Mouse (Mus musculus) heart, postnatal 14 days (tissue): ENCODE results near the gene Tex19.2. TPM values are rescaled to one million over a fixed set of nuclear protein-coding genes. Genes with fewer than 3 reads are reported as not detected.
A peak's percentile ranks its signal among the peaks of the same experiment; 100 is the strongest.
"Not testable (repeated sequence)": the region's sequence is repeated elsewhere in the genome, so short reads cannot be mapped to it uniquely, and the experiment has no call there.

Experiments used
- DNase-seq, 2 experiments: peaks; one replicate each; pipeline ENCODE4 v3.0.0; 2021 to 2022
- intact Hi-C: fragments of 180-260 bp; cut with DNase I; formaldehyde crosslinking; loops from one replicate; pipeline ENCODE4 v1.15.1; 2025
- total RNA-seq, 2 experiments: library from RNA; stranded (reverse); gene quantifications; 2 replicates each; pipeline ENCODE4 v1.2.3; 2021

The Tex19.2 gene
- total RNA-seq, 2 experiments from 2014 or later = not detected

- intact Hi-C loops = loop anchor here (5.0 kb wide), 1 partner anchor 50 kb away; the partner anchor contains the start of gene Sectm1b
These were observed 6.2 kb downstream of the Tex19.2 start for GRCm38 (mm10) chr11:121112091-121112775.

GRCm38 (mm10) chr11:121111601-121112000 lies 6.9 kb downstream of the Tex19.2 start:
- intact Hi-C loops = loop anchor here (5.0 kb wide), 1 partner anchor 49 kb away; the partner anchor contains the start of gene Sectm1b
- no peak for DNase-seq

More at GRCm38 (mm10) chr11:121112091-121112775, 6.2 kb downstream of the Tex19.2 start:
- DNase-seq = no peak

- intact Hi-C loops = loop anchor here (5.0 kb wide), 1 partner anchor 49 kb away; the partner anchor contains the start of gene Sectm1b
- no peak for DNase-seq
These were observed 7.4 kb downstream of the Tex19.2 start for GRCm38 (mm10) chr11:121111051-121111450.

- peak; percentile 61 to 74 for DNase-seq
- intact Hi-C loops = loop anchor here (5.0 kb wide), 1 partner anchor 48 kb away; the partner anchor contains the start of gene Sectm1b
These were observed 8.5 kb downstream of the Tex19.2 start for GRCm38 (mm10) chr11:121109986-121110385.

GRCm38 (mm10) chr11:121108061-121108460 lies 10.4 kb downstream of the Tex19.2 start:
- DNase-seq = peak; percentile 19 to 41
- intact Hi-C loops = no loop called here

GRCm38 (mm10) chr11:121107242-121107641 lies 11.2 kb downstream of the Tex19.2 start:
- DNase-seq, intact Hi-C loops: not testable (repeated sequence)

- intact Hi-C loops = no loop called here
- no peak for DNase-seq
These were observed 17.2 kb downstream of the Tex19.2 start for GRCm38 (mm10) chr11:121101124-121101805.

- intact Hi-C loops = no loop called here
- no peak for DNase-seq
These were observed 17.8 kb downstream of the Tex19.2 start for GRCm38 (mm10) chr11:121100692-121101091.

- DNase-seq = no peak
- intact Hi-C loops = no loop called here
These were observed 18.7 kb downstream of the Tex19.2 start for GRCm38 (mm10) chr11:121099762-121100161.

GRCm38 (mm10) chr11:121092606-121093585 lies 25.6 kb downstream of the Tex19.2 start:
- no peak for DNase-seq
- intact Hi-C loops = no loop called here

- no peak for DNase-seq
- intact Hi-C loops = no loop called here
These were observed 27.5 kb downstream of the Tex19.2 start for GRCm38 (mm10) chr11:121090943-121091342.

- DNase-seq = no peak
- intact Hi-C loops = no loop called here
These were observed 28.5 kb downstream of the Tex19.2 start for GRCm38 (mm10) chr11:121089756-121090546.

GRCm38 (mm10) chr11:121088997-121089396 lies 29.5 kb downstream of the Tex19.2 start:
- intact Hi-C loops = no loop called here
- no peak for DNase-seq

- no peak for DNase-seq
- intact Hi-C loops = no loop called here
These were observed 32.2 kb downstream of the Tex19.2 start for GRCm38 (mm10) chr11:121086296-121086695.

GRCm38 (mm10) chr11:121085181-121085580 lies 33.3 kb downstream of the Tex19.2 start:
- no peak for DNase-seq
- intact Hi-C loops = no loop called here

GRCm38 (mm10) chr11:121082857-121083500 lies 35.5 kb downstream of the Tex19.2 start:
- DNase-seq = peak in 1 of 2 experiments; percentile 28
- intact Hi-C loops = no loop called here

GRCm38 (mm10) chr11:121082250-121082649 lies 36.2 kb downstream of the Tex19.2 start:
- DNase-seq = no peak
- intact Hi-C loops = no loop called here

- intact Hi-C loops = no loop called here
These were observed 37.4 kb downstream of the Tex19.2 start, which contains the start of gene Sectm1a for GRCm38 (mm10) chr11:121081120-121081519. Gene Sectm1a (minus strand): TSS chr11:121081220.

GRCm38 (mm10) chr11:121080330-121080729 lies 38.1 kb downstream of the Tex19.2 start:
- no peak for DNase-seq
- intact Hi-C loops = no loop called here

More at GRCm38 (mm10) chr11:121081120-121081519, 37.4 kb downstream of the Tex19.2 start, which contains the start of gene Sectm1a:
- DNase-seq = no peak
